ENCODE assay signal across 9 mouse cellular contexts in genomic region chr10:44328347-44328746, GRCm38 (mm10).
DNase-seq lines count a peak whose midpoint lies in the region; ATAC-seq lines count a peak whose summit lies in the region.
"Had no signal": no experiment of that assay in that cellular context is flagged by ENCODE, and none has a peak within 500 bp of the region (broad histone marks: within the 10 kb centered on the region; RNA-seq: fewer than 3 reads in every experiment).

No protein-coding gene starts in this region.

- H3K27ac ChIP-seq in neural tube, embryonic 15.5 days (replicated peaks), result no peak overlapping the region

- DNase-seq in gastrocnemius, adult 18-20 months (ENCODE audit: low spot score), result peak; percentile 25
- no peak for DNase-seq in gastrocnemius, postnatal 36 days
- peak; percentile 33 for DNase-seq in neural tube, embryonic 10.5 days (ENCODE audit: extremely low spot score, low spot score)
- DNase-seq in brain, adult 2 months (ENCODE audit: low read depth, low spot score), result peak; percentile 55
- peak; percentile 51 for DNase-seq in kidney, postnatal 14 days

- H3K9me3 ChIP-seq in neural tube, embryonic 15.5 days (replicated peaks), result no peaks in the 10 kb centered on the region

- ATAC-seq in neural tube, embryonic 15.5 days (ENCODE audit: low FRiP score), result no peak
- peak; percentile 46; the same call in 1 of the 2 replicates for ATAC-seq in megakaryocyte progenitor cell, adult 5-6 weeks (replicated peaks; ENCODE audit: poor library complexity)
- no peak for ATAC-seq in megakaryocyte-erythroid progenitor cell, adult 5-6 weeks (replicated peaks; ENCODE audit: low FRiP score, low TSS enrichment, poor library complexity, severe bottlenecking)

- H3K4me1 ChIP-seq in neural tube, embryonic 15.5 days, result no peaks in the 10 kb centered on the region

- no peak overlapping the region for H3K4me2 ChIP-seq in neural tube, embryonic 15.5 days

- no peak overlapping the region for H3K9ac ChIP-seq in neural tube, embryonic 15.5 days (replicated peaks)

- no peak overlapping the region for H3K4me3 ChIP-seq in neural tube, embryonic 15.5 days (replicated peaks)
- H3K4me3 ChIP-seq: myocyte had no signal

- intact Hi-C loops in gastrocnemius, postnatal 36 days (cut with DNase I), result loop anchor here (10.0 kb wide), 1 partner anchor 126 kb away; no protein-coding TSS in a partner anchor

- H3K36me3 ChIP-seq in neural tube, embryonic 15.5 days, result no peaks in the 10 kb centered on the region

- no peaks in the 10 kb centered on the region for H3K27me3 ChIP-seq in neural tube, embryonic 15.5 days (replicated peaks)

- 63% methylated on average over 3 of the region's 3 CpGs for WGBS in neural tube, embryonic 15.5 days

Comparison
In these comparisons a context has a peak if more than half of its experiments do, and no peak if none do; other contexts are left out.
1. DNase-seq: peak in gastrocnemius, adult 18-20 months (single experiment), neural tube, embryonic 10.5 days (single experiment), brain, adult 2 months (single experiment) and kidney, postnatal 14 days (single experiment); none in gastrocnemius, postnatal 36 days (0 of 2).